Mouse (Mus musculus) embryonic facial prominence, embryonic 10.5 days (tissue): ENCODE results near the gene Fam19a3. TPM values are rescaled to one million over a fixed set of nuclear protein-coding genes. Genes with fewer than 3 reads are reported as not detected.

Source experiments
- DNase-seq: peaks from one replicate; pipeline ENCODE4 v3.0.0-alpha.2; 2017; ENCODE audit warnings: low spot score
- H3K27ac ChIP-seq: fragments of 300-500 bp; sonication (generic); replicated peaks from 2 replicates; pipeline ENCODE4 v1.5.1; 2016; ENCODE audit warnings: mild to moderate bottlenecking
- H3K27me3 ChIP-seq: fragments of 300-500 bp; sonication (generic); replicated peaks from 2 replicates; pipeline ENCODE4 v1.6.1; 2016; ENCODE audit warnings: low read depth, mild to moderate bottlenecking; ENCODE audit not compliant: poor library complexity, severe bottlenecking
- H3K36me3 ChIP-seq: fragments of 300-500 bp; sonication (generic); replicated peaks from 2 replicates; pipeline ENCODE4 v1.6.1; 2016; ENCODE audit warnings: mild to moderate bottlenecking, moderate library complexity
- H3K4me1 ChIP-seq: fragments of 300-500 bp; sonication (generic); 2 replicates; pipeline ENCODE4 v1.6.1; 2016
- H3K4me3 ChIP-seq: fragments of 300-500 bp; sonication (generic); 2 replicates; pipeline ENCODE4 v1.5.1; 2016; ENCODE audit warnings: mild to moderate bottlenecking, moderate library complexity
- H3K9me3 ChIP-seq: fragments of 300-500 bp; sonication (generic); 2 replicates; pipeline ENCODE4 v1.6.1; 2016; ENCODE audit warnings: mild to moderate bottlenecking
- WGBS: fragments of 180-500 bp; shearing (Covaris S2); methylation state at CpG from one replicate; pipeline ENCODE4 v1.1.7; 2016; 5-methylcytosine and 5-hydroxymethylcytosine counted together
- polyA plus RNA-seq: library from polyadenylated mRNA; unstranded; fragments of >200 nt; fragmentation: Nextera tagmentation; extraction: Ambion mirVana; gene quantifications from 2 replicates; pipeline ENCODE4 v1.2.1, GENCODE M21; 2016

Gene Fam19a3
- polyA plus RNA-seq, 1 experiment from 2014 or later = 0.10 TPM

GRCm38 (mm10) chr3:104734654-104735053 lies 47.0 kb downstream of the Fam19a3 start:
- Histone ChIP-seq H3K4me3 (no peak overlapping the region), H3K27me3 (no peaks in the 10 kb centered on the region), H3K9me3 (no peaks in the 10 kb centered on the region), H3K27ac (no peak overlapping the region), H3K4me1 (peaks cover 11% of the 10 kb centered on the region), H3K36me3 (no peaks in the 10 kb centered on the region)
- no peak for DNase-seq
- 58% methylated on average over 7 of the region's 7 CpGs for WGBS

GRCm38 (mm10) chr3:104732907-104733306 lies 48.7 kb downstream of the Fam19a3 start:
- H3K9me3 ChIP-seq = no peaks in the 10 kb centered on the region
- 47% methylated on average over 3 of the region's 3 CpGs for WGBS
- H3K27ac ChIP-seq = no peak overlapping the region
- no peaks in the 10 kb centered on the region for H3K27me3 ChIP-seq
- H3K4me3 ChIP-seq = no peak overlapping the region
- H3K36me3 ChIP-seq = no peaks in the 10 kb centered on the region
- peaks cover 11% of the 10 kb centered on the region for H3K4me1 ChIP-seq
- peak; percentile 32 for DNase-seq

- Histone ChIP-seq H3K36me3 (no peaks in the 10 kb centered on the region), H3K9me3 (peaks cover 6% of the 10 kb centered on the region; the same call in 1 of the 2 replicates), H3K4me3 (no peak overlapping the region), H3K27ac (no peak overlapping the region), H3K4me1 (peaks cover 11% of the 10 kb centered on the region), H3K27me3 (no peaks in the 10 kb centered on the region)
- 84% methylated on average over 6 of the region's 6 CpGs for WGBS
- no peak for DNase-seq
Observed at GRCm38 (mm10) chr3:104729270-104729839, 52.3 kb downstream of the Fam19a3 start.

Other genes starting within 250 kb of the Fam19a3 start
- gene Slc16a1, start 143.2 kb downstream of the Fam19a3 start, polyA plus RNA-seq = 45.9 and 49.6 TPM in 2 replicates
- 1.3 and 2.3 TPM in 2 replicates for gene Ppm1j, start 784 bp downstream of the Fam19a3 start, polyA plus RNA-seq
- 120 and 121 TPM in 2 replicates for gene Rhoc, start 6.5 kb upstream of the Fam19a3 start, polyA plus RNA-seq
- 38.0 and 46.4 TPM in 2 replicates for gene Mov10, start 36.7 kb upstream of the Fam19a3 start, polyA plus RNA-seq
- 29.0 and 31.7 TPM in 2 replicates for gene St7l, start 82.2 kb upstream of the Fam19a3 start, polyA plus RNA-seq
- 191 and 198 TPM in 2 replicates for gene Capza1, start 82.7 kb upstream of the Fam19a3 start, polyA plus RNA-seq
- 0.50 and 0.66 TPM in 2 replicates for gene Wnt2b, start 180.1 kb upstream of the Fam19a3 start, polyA plus RNA-seq